Mouse (Mus musculus) forebrain, embryonic 16.5 days (tissue): ENCODE data around the gene Dhx30. TPM values are rescaled to one million over a fixed set of nuclear protein-coding genes. Genes with fewer than 3 reads are reported as not detected.
"Not testable (repeated sequence)": the region's sequence is repeated elsewhere in the genome, so short reads cannot be mapped to it uniquely, and the experiment has no call there.

Source experiments
- ATAC-seq: fragments of 200-750 bp; cut with Nextera tagmentation; 2 replicates; pipeline ENCODE4 v1.8.0; 2017; ENCODE audit warnings: mild to moderate bottlenecking, moderate library complexity
- H3K27ac ChIP-seq: fragments of 300-500 bp; sonication (generic); 2 replicates; pipeline ENCODE4 v1.5.1; 2014; ENCODE audit warnings: low read length, control low read depth
- H3K27me3 ChIP-seq: fragments of 300-500 bp; sonication (generic); replicated peaks from 2 replicates; pipeline ENCODE4 v1.6.1; 2014; ENCODE audit warnings: low read length; ENCODE audit not compliant: control insufficient read depth, insufficient read depth
- H3K36me3 ChIP-seq: fragments of 300-500 bp; sonication (generic); 2 replicates; pipeline ENCODE4 v1.6.1; 2014; ENCODE audit not compliant: control insufficient read depth, insufficient read depth
- H3K4me1 ChIP-seq: fragments of 300-500 bp; sonication (generic); replicated peaks from 2 replicates; pipeline ENCODE4 v1.6.1; 2014; ENCODE audit warnings: low read length; ENCODE audit not compliant: control insufficient read depth, insufficient read depth
- H3K4me2 ChIP-seq: fragments of 300-500 bp; sonication (generic); 2 replicates; pipeline ENCODE4 v1.6.1; 2014; ENCODE audit warnings: mild to moderate bottlenecking, low read length, control low read depth
- H3K4me3 ChIP-seq: fragments of 300-500 bp; sonication (generic); replicated peaks from 2 replicates; pipeline ENCODE4 v1.5.1; 2014; ENCODE audit warnings: mild to moderate bottlenecking, low read length, control low read depth
- H3K9ac ChIP-seq: fragments of 300-500 bp; sonication (generic); replicated peaks from 2 replicates; pipeline ENCODE4 v1.6.1; 2014; ENCODE audit warnings: low read depth, low read length, control low read depth
- H3K9me3 ChIP-seq: fragments of 300-500 bp; sonication (generic); 2 replicates; pipeline ENCODE4 v1.6.1; 2016; ENCODE audit warnings: low read length; ENCODE audit not compliant: control insufficient read depth
- WGBS: fragments of 180-500 bp; shearing (Covaris S2); extraction: QIAGEN DNeasy Blood & Tissue Kit; methylation state at CpG from one replicate; pipeline ENCODE4 v1.1.7; 2014; 5-methylcytosine and 5-hydroxymethylcytosine counted together
- polyA plus RNA-seq: library from polyadenylated mRNA; unstranded; fragments of >200 nt; fragmentation: Nextera tagmentation; extraction: Ambion mirVana; gene quantifications from 2 replicates; pipeline ENCODE4 v1.2.1, GENCODE M21; 2015

The Dhx30 gene
- polyA plus RNA-seq, 1 experiment from 2014 or later = 253 TPM

GRCm38 (mm10) chr9:110116353-110116976, 1.2 kb downstream of the Dhx30 start:
- peak overlapping the region; percentile 63 for H3K4me2 ChIP-seq
- H3K27me3 ChIP-seq = no peaks in the 10 kb centered on the region
- H3K27ac ChIP-seq = peak overlapping the region; percentile 94
- H3K36me3 ChIP-seq = peaks cover 15% of the 10 kb centered on the region
- WGBS = 4% methylated on average over 10 of the region's 10 CpGs
- no peaks in the 10 kb centered on the region for H3K9me3 ChIP-seq
- peaks cover 18% of the 10 kb centered on the region for H3K4me1 ChIP-seq
- ATAC-seq = no peak
- peak overlapping the region; percentile 96 for H3K4me3 ChIP-seq
- peak overlapping the region; percentile 97 for H3K9ac ChIP-seq

GRCm38 (mm10) chr9:110100627-110101600, 16.7 kb downstream of the Dhx30 start:
- ATAC-seq = peak; percentile 97
- H3K4me3 ChIP-seq = peak overlapping the region; percentile 97
- peak overlapping the region; percentile 82 for H3K4me2 ChIP-seq
- 3% methylated on average over 41 of the region's 41 CpGs for WGBS
- no peaks in the 10 kb centered on the region for H3K27me3 ChIP-seq
- peak overlapping the region; percentile 35; the same call in 1 of the 2 replicates for H3K27ac ChIP-seq
- peaks cover 9% of the 10 kb centered on the region for H3K4me1 ChIP-seq
- no peaks in the 10 kb centered on the region for H3K9me3 ChIP-seq
- peaks cover 30% of the 10 kb centered on the region for H3K36me3 ChIP-seq
- H3K9ac ChIP-seq = peak overlapping the region; percentile 73

GRCm38 (mm10) chr9:110097791-110098190, 19.8 kb downstream of the Dhx30 start:
- 83% methylated on average over 3 of the region's 3 CpGs for WGBS
- no peak for ATAC-seq
- Histone ChIP-seq H3K27ac (no peak overlapping the region), H3K27me3 (no peaks in the 10 kb centered on the region), H3K36me3 (peaks cover 26% of the 10 kb centered on the region), H3K4me1 (peaks cover 9% of the 10 kb centered on the region), H3K4me2 (no peak overlapping the region), H3K9ac (no peak overlapping the region), H3K4me3 (no peak overlapping the region), H3K9me3 (no peaks in the 10 kb centered on the region)

- no peak overlapping the region for H3K27ac ChIP-seq
- H3K4me2 ChIP-seq = no peak overlapping the region
- no peak for ATAC-seq
- 98% methylated on average over 4 of the region's 4 CpGs for WGBS
- H3K9ac ChIP-seq = no peak overlapping the region
- H3K36me3 ChIP-seq = peaks cover 54% of the 10 kb centered on the region
- no peak overlapping the region for H3K4me3 ChIP-seq
- H3K27me3 ChIP-seq = no peaks in the 10 kb centered on the region
- no peaks in the 10 kb centered on the region for H3K9me3 ChIP-seq
- no peaks in the 10 kb centered on the region for H3K4me1 ChIP-seq
These were observed 22.9 kb downstream of the Dhx30 start for GRCm38 (mm10) chr9:110094761-110095160.

GRCm38 (mm10) chr9:110093303-110093702, 24.3 kb downstream of the Dhx30 start:
- Histone ChIP-seq H3K36me3 (peaks cover 65% of the 10 kb centered on the region), H3K4me1 (no peaks in the 10 kb centered on the region), H3K4me2 (no peak overlapping the region), H3K9ac (no peak overlapping the region), H3K4me3 (no peak overlapping the region), H3K27me3 (no peaks in the 10 kb centered on the region), H3K27ac (no peak overlapping the region), H3K9me3 (no peaks in the 10 kb centered on the region)
- no peak for ATAC-seq
- 83% methylated on average over 4 of the region's 4 CpGs for WGBS

- no peak for ATAC-seq
- H3K4me1 ChIP-seq = no peaks in the 10 kb centered on the region
- H3K4me3 ChIP-seq = no peak overlapping the region
- WGBS = 97% methylated on average over 8 of the region's 8 CpGs
- H3K27me3 ChIP-seq = no peaks in the 10 kb centered on the region
- H3K9ac ChIP-seq = no peak overlapping the region
- no peaks in the 10 kb centered on the region for H3K9me3 ChIP-seq
- peaks cover 71% of the 10 kb centered on the region for H3K36me3 ChIP-seq
- H3K27ac ChIP-seq = no peak overlapping the region
- no peak overlapping the region for H3K4me2 ChIP-seq
These were observed 31.9 kb downstream of the Dhx30 start for GRCm38 (mm10) chr9:110085693-110086092.

GRCm38 (mm10) chr9:110084201-110084964, 33.2 kb downstream of the Dhx30 start:
- Histone ChIP-seq H3K9ac (no peak overlapping the region), H3K4me1 (no peaks in the 10 kb centered on the region), H3K4me2 (no peak overlapping the region), H3K27ac (no peak overlapping the region), H3K27me3 (no peaks in the 10 kb centered on the region), H3K36me3 (peaks cover 65% of the 10 kb centered on the region), H3K9me3 (no peaks in the 10 kb centered on the region), H3K4me3 (no peak overlapping the region)
- ATAC-seq = no peak
- WGBS = 91% methylated on average over 25 of the region's 25 CpGs

GRCm38 (mm10) chr9:110081066-110081465, 36.6 kb downstream of the Dhx30 start:
- no peak overlapping the region for H3K9ac ChIP-seq
- no peak for ATAC-seq
- H3K9me3 ChIP-seq = no peaks in the 10 kb centered on the region
- H3K36me3 ChIP-seq = peaks cover 38% of the 10 kb centered on the region
- no peak overlapping the region for H3K4me2 ChIP-seq
- no peaks in the 10 kb centered on the region for H3K27me3 ChIP-seq
- H3K4me3 ChIP-seq = no peak overlapping the region
- no peaks in the 10 kb centered on the region for H3K4me1 ChIP-seq
- WGBS = 72% methylated on average over 3 of the region's 3 CpGs
- no peak overlapping the region for H3K27ac ChIP-seq

GRCm38 (mm10) chr9:110076468-110076867, 41.2 kb downstream of the Dhx30 start:
- not testable (repeated sequence) for ATAC-seq
- peaks cover 18% of the 10 kb centered on the region for H3K36me3 ChIP-seq

More at GRCm38 (mm10) chr9:110076468-110076867, 41.2 kb downstream of the Dhx30 start:
- not testable (repeated sequence) for H3K27ac ChIP-seq, H3K9ac ChIP-seq, H3K4me3 ChIP-seq, H3K27me3 ChIP-seq, H3K4me2 ChIP-seq, H3K9me3 ChIP-seq, H3K4me1 ChIP-seq
- WGBS = 78% methylated on average over 4 of the region's 7 CpGs
